Mouse (Mus musculus) testis, adult 10 weeks (tissue): ENCODE results near the gene Pcnx4. TPM values are rescaled to one million over a fixed set of nuclear protein-coding genes. Genes with fewer than 3 reads are reported as not detected.

Source experiments
- polyA plus RNA-seq: library from polyadenylated mRNA; stranded (reverse); fragments of 350-450 nt; fragmentation: Illumina TruSeq; extraction: RNeasy Lipid Tissue Mini Kit (QIAGEN cat#74804); gene quantifications from one replicate; pipeline ENCODE4 v1.2.3, GENCODE M21; 2014; ENCODE audit warnings: low read depth, low replicate concordance

Gene Pcnx4
- 10.7 TPM for polyA plus RNA-seq

GRCm38 (mm10) chr12:72536021-72536597, at the start of gene Pcnx4:
Pcnx4 (plus strand) TSS chr12:72536383.

Other genes with a start within 250 kb of the Pcnx4 start
- 21.2 TPM for gene Rtn1, start 127.3 kb upstream of the Pcnx4 start, polyA plus RNA-seq
- gene Lrrc9, start 94.5 kb upstream of the Pcnx4 start, polyA plus RNA-seq: 279 TPM
- gene Gm4756, start 113.3 kb downstream of the Pcnx4 start, polyA plus RNA-seq: not detected
- 17.8 TPM for gene Dhrs7, start 128.5 kb downstream of the Pcnx4 start, polyA plus RNA-seq
- 566 TPM for gene Ppm1a, start 221.1 kb downstream of the Pcnx4 start, polyA plus RNA-seq